Mouse (Mus musculus): ENCODE measurements around the gene Midn. TPM values are rescaled to one million over a fixed set of nuclear protein-coding genes. Genes with fewer than 3 reads are reported as not detected.

Gene Midn
- polyA plus RNA-seq, 1 experiment from 2014 or later = 5.7 TPM

- Histone ChIP-seq H3K36me3 (peaks cover 50% of the 10 kb centered on the region), H3K27me3 (replicated peaks) (no peaks in the 10 kb centered on the region), H3K4me2 (peak overlapping the region; percentile 98), H3K9ac (peak overlapping the region; percentile 91), H3K9me3 (replicated peaks) (no peaks in the 10 kb centered on the region), H3K4me3 (peak overlapping the region; percentile 5; the same call in 1 of the 2 replicates), H3K27ac (peak overlapping the region; percentile 98), H3K4me1 (peaks cover 81% of the 10 kb centered on the region)
- WGBS (ENCODE audit: insufficient replicate concordance) = 68% methylated on average over 6 of the region's 6 CpGs
- no peak for ATAC-seq
Measured at GRCm38 (mm10) chr10:80145896-80146295, 2.2 kb upstream of the Midn start.

- Histone ChIP-seq H3K9ac (peak overlapping the region; percentile 91), H3K4me3 (0 out of 2 replicates have a peak overlapping the region, but pooled peaks have one; percentile 85), H3K27me3 (replicated peaks) (no peaks in the 10 kb centered on the region), H3K9me3 (replicated peaks) (no peaks in the 10 kb centered on the region), H3K4me1 (peaks cover 82% of the 10 kb centered on the region), H3K4me2 (peak overlapping the region; percentile 98), H3K36me3 (peaks cover 57% of the 10 kb centered on the region), H3K27ac (peak overlapping the region; percentile 98)
- 61% methylated on average over 4 of the region's 4 CpGs for WGBS (ENCODE audit: insufficient replicate concordance)
- ATAC-seq = no peak
Measured at GRCm38 (mm10) chr10:80146568-80147011, 1.5 kb upstream of the Midn start.

DNA sequence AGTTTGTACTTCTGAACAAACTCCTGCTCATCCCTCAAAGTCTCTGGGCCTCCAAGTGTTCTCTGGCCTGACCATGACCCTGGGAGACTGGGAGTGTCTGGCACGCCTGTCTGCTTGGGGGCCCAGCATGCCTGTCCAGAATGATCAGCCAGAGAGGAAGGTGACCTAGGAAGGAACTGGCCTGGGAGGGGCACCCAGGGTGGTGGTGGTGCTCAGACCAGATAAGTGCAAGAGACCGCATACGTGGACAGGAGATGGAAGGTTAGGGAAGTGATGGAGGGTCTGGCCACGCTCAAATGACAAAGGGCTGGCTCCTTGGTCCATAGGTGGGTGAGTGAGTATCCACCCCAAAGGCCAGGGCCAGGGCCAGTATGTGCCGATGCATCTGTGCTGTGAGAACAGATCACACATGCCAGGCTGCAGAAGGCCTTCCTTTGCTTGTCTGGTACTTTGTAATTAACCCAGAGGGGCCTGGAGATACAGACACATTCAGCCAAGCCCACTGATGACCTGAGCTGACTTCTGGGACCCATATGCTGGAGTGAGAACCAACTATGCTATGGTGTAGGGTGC lies 840 bp upstream of the Midn start:
- ATAC-seq = no peak
- H3K9ac ChIP-seq = peak overlapping the region; percentile 91
- no peaks in the 10 kb centered on the region for H3K9me3 ChIP-seq (replicated peaks)
- H3K36me3 ChIP-seq = peaks cover 64% of the 10 kb centered on the region
- peak overlapping the region; percentile 98 for H3K27ac ChIP-seq
- peak overlapping the region; percentile 85 for H3K4me3 ChIP-seq
- peaks cover 85% of the 10 kb centered on the region for H3K4me1 ChIP-seq
- H3K4me2 ChIP-seq = peak overlapping the region; percentile 98
- 23% methylated on average over 5 of the region's 5 CpGs for WGBS (ENCODE audit: insufficient replicate concordance)
- no peaks in the 10 kb centered on the region for H3K27me3 ChIP-seq (replicated peaks)

DNA sequence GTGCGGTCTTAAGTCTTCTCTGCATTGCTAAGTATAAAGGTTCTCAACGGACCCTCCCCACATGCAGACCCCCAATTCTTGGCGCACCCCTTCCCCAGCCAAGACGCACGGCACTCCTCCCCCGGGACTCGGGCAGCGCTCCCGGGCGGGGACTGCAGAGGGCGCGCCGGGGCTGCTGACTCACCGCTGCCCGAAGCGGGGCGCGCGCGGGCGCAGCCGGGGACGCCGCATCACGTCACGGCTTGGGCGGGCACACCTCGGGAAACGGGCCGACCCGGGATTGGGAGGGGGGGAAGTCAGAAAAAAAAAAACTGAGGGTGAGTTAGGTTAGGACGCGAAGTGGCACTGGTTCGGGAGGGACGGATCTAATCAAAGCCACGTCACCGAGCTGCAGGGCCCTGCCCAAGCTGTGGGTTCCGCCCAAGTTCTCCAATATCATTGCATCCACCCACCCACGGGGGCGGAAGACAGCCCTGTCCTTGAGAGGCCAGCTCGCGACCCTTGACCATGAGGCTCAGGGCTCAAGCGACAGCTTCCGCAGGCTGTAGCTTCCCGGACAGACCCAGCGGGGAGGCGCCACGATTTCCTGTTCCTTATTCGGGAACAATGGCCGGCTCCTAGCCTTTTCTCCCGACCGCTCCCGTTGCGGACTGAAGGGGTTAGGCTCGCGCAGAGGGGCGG lies 678 bp downstream of the Midn start:
- peak; percentile 62 for ATAC-seq
- peak overlapping the region; percentile 98 for H3K27ac ChIP-seq
- under 1% methylated on average over 51 of the region's 57 CpGs for WGBS (ENCODE audit: insufficient replicate concordance)
- peak overlapping the region; percentile 85 for H3K4me3 ChIP-seq
- H3K9ac ChIP-seq = peak overlapping the region; percentile 91
- no peaks in the 10 kb centered on the region for H3K9me3 ChIP-seq (replicated peaks)
- peak overlapping the region; percentile 98 for H3K4me2 ChIP-seq
- H3K36me3 ChIP-seq = peaks cover 73% of the 10 kb centered on the region
- H3K27me3 ChIP-seq (replicated peaks) = no peaks in the 10 kb centered on the region
- H3K4me1 ChIP-seq = peaks cover 87% of the 10 kb centered on the region

DNA sequence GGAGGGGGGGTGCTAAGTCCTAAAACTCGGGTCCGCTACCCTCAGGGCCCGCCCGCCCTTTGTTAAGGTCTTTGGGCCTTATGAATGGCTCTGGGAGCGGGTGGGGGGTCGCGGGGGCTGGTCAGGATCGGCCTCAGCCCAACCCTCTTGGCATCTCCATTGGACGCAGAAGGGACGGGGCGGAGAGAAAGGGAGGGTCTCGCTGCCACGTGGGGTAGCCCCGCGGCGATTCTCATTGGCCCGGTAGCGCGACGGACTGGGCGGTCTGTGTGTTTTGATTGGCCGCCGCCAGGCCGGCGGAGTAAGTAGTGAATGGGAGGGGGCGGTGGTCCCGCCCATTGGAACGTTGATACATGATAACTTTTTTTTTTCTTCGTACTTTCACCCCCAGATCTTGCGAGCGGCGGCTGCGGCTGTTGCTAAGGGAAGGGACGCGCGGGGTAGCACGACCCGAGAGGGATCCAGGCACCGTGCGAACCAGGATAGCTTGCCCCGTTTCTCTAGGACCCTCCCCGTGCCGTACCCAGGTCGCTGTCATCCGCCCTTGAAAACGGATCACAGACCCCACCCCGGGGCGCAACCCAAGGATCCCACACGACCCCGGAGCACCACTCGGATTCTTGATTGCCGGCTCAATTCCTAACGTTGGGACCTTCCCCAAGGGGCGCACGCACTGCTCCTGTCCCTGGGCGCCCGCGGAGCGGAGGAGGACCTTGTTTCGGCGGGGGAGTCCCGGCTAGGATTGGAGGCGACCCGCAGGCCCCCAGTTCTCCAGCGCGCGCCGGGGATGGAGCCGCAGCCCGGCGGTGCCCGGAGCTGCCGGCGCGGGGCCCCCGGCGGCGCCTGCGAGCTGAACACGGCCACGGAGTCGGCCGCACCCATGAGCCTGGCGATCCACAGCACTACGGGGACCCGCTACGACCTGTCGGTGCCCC lies 1.5 kb downstream of the Midn start:
- Histone ChIP-seq H3K4me1 (peaks cover 87% of the 10 kb centered on the region), H3K9ac (peak overlapping the region; percentile 91), H3K4me2 (peak overlapping the region; percentile 98), H3K27me3 (replicated peaks) (no peaks in the 10 kb centered on the region), H3K27ac (peak overlapping the region; percentile 98), H3K4me3 (peak overlapping the region; percentile 85), H3K36me3 (peaks cover 73% of the 10 kb centered on the region), H3K9me3 (replicated peaks) (no peaks in the 10 kb centered on the region)
- WGBS (ENCODE audit: insufficient replicate concordance) = under 1% methylated on average over 88 of the region's 88 CpGs
- ATAC-seq = peak; percentile 75

- Histone ChIP-seq H3K36me3 (peaks cover 73% of the 10 kb centered on the region), H3K27ac (peak overlapping the region; percentile 98), H3K4me1 (peaks cover 87% of the 10 kb centered on the region), H3K9ac (peak overlapping the region; percentile 91), H3K27me3 (replicated peaks) (no peaks in the 10 kb centered on the region), H3K4me3 (peak overlapping the region; percentile 85), H3K4me2 (peak overlapping the region; percentile 98), H3K9me3 (replicated peaks) (no peaks in the 10 kb centered on the region)
- under 1% methylated on average over 61 of the region's 71 CpGs for WGBS (ENCODE audit: insufficient replicate concordance)
- no peak for ATAC-seq
Measured at GRCm38 (mm10) chr10:80150226-80151210, 2.4 kb downstream of the Midn start.

DNA sequence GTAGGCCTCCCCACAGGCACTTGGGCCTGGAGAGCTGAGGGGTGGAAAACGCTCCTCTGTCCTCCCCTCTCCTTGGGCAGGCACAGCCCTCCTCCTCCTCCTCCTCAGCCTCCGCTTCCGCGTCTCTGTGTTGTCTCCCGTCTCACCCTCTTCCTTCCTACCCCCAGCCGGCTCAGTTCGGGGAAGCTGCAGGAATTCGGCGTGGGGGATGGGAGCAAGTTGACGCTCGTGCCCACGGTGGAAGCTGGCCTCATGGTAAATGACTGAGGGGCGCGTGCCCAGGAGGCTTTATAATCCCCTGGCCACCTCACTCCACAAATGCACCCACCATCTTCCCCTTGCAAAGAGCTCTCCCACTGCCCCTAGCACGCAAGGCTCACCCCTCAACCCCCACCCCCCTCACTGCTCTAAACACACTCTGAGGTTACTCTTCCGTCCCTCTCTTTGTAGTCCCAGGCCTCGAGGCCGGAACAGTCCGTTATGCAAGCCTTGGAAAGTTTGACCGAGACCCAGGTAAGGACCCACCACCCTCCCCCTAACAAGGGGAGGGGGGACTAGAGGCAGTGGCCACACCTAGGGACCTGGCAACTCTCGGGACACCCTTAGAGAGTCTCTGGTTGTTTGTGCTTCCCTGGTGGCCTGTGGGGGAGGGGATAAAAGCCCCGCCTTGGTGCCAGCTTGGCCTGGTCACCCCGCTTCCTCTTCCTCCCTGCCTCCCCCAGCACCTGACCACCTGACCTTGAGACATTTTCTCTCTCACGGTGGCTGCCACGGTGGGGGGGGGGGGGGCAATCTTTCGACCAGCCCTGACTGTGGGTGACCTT lies 3.4 kb downstream of the Midn start:
- Histone ChIP-seq H3K4me2 (peak overlapping the region; percentile 98), H3K9me3 (replicated peaks) (no peaks in the 10 kb centered on the region), H3K9ac (peak overlapping the region; percentile 91), H3K4me1 (peaks cover 87% of the 10 kb centered on the region), H3K4me3 (peak overlapping the region; percentile 85), H3K36me3 (peaks cover 74% of the 10 kb centered on the region), H3K27me3 (replicated peaks) (no peaks in the 10 kb centered on the region), H3K27ac (peak overlapping the region; percentile 98)
- ATAC-seq = no peak
- WGBS (ENCODE audit: insufficient replicate concordance) = 5% methylated on average over 24 of the region's 26 CpGs

- H3K36me3 ChIP-seq = peaks cover 76% of the 10 kb centered on the region
- H3K4me2 ChIP-seq = peak overlapping the region; percentile 98
- H3K27ac ChIP-seq = peak overlapping the region; percentile 98
- H3K27me3 ChIP-seq (replicated peaks) = no peaks in the 10 kb centered on the region
- no peaks in the 10 kb centered on the region for H3K9me3 ChIP-seq (replicated peaks)
- ATAC-seq = no peak
- H3K4me1 ChIP-seq = peaks cover 87% of the 10 kb centered on the region
- H3K9ac ChIP-seq = peak overlapping the region; percentile 91
- 35% methylated on average over 15 of the region's 15 CpGs for WGBS (ENCODE audit: insufficient replicate concordance)
- peak overlapping the region; percentile 85 for H3K4me3 ChIP-seq
Measured at GRCm38 (mm10) chr10:80152071-80152872, 4.2 kb downstream of the Midn start.

GRCm38 (mm10) chr10:80152873-80153260 lies 4.8 kb downstream of the Midn start:
- H3K4me1 ChIP-seq = peaks cover 87% of the 10 kb centered on the region

GRCm38 (mm10) chr10:80153713-80154112 lies 5.6 kb downstream of the Midn start:
- Histone ChIP-seq H3K9ac (no peak overlapping the region), H3K9me3 (replicated peaks) (no peaks in the 10 kb centered on the region), H3K4me3 (no peak overlapping the region), H3K4me2 (peak overlapping the region; percentile 98), H3K4me1 (peaks cover 91% of the 10 kb centered on the region), H3K27me3 (replicated peaks) (no peaks in the 10 kb centered on the region), H3K36me3 (peaks cover 80% of the 10 kb centered on the region), H3K27ac (peak overlapping the region; percentile 98)
- WGBS (ENCODE audit: insufficient replicate concordance) = 82% methylated on average over 19 of the region's 19 CpGs
- no peak for ATAC-seq

More at GRCm38 (mm10) chr10:80152873-80153260, 4.8 kb downstream of the Midn start:
- H3K9ac ChIP-seq = peak overlapping the region; percentile 91
- H3K27me3 ChIP-seq (replicated peaks) = no peaks in the 10 kb centered on the region
- peak overlapping the region; percentile 98 for H3K27ac ChIP-seq
- peaks cover 80% of the 10 kb centered on the region for H3K36me3 ChIP-seq
- no peaks in the 10 kb centered on the region for H3K9me3 ChIP-seq (replicated peaks)
- no peak for ATAC-seq
- H3K4me3 ChIP-seq = peak overlapping the region; percentile 85
- H3K4me2 ChIP-seq = peak overlapping the region; percentile 98
- 52% methylated on average over 3 of the region's 3 CpGs for WGBS (ENCODE audit: insufficient replicate concordance)

All from liver, embryonic 12.5 days (tissue).